Mouse (Mus musculus) intestine, postnatal 0 days (tissue): ENCODE results near the gene Pax6. TPM values are rescaled to one million over a fixed set of nuclear protein-coding genes. Genes with fewer than 3 reads are reported as not detected.
A peak's percentile ranks its signal among the peaks of the same experiment; 100 is the strongest.

Source experiments
- ATAC-seq: fragments of 200-750 bp; cut with Nextera tagmentation; 2 replicates; pipeline ENCODE4 v1.8.0; 2017; ENCODE audit warnings: mild to moderate bottlenecking, moderate TSS enrichment, moderate library complexity
- H3K27ac ChIP-seq: fragments of 300-500 bp; sonication (generic); 2 replicates; pipeline ENCODE4 v1.5.1; 2014; ENCODE audit warnings: mild to moderate bottlenecking, low read depth, low read length, moderate library complexity
- H3K27me3 ChIP-seq: fragments of 300-500 bp; sonication (generic); replicated peaks from 2 replicates; pipeline ENCODE4 v1.6.1; 2014; ENCODE audit warnings: low read length, mixed read lengths; ENCODE audit not compliant: control insufficient read depth, insufficient read depth
- H3K36me3 ChIP-seq: fragments of 300-500 bp; sonication (generic); 2 replicates; pipeline ENCODE4 v1.6.1; 2014; ENCODE audit warnings: mild to moderate bottlenecking, moderate library complexity; ENCODE audit not compliant: control insufficient read depth, insufficient read depth
- H3K4me1 ChIP-seq: fragments of 300-500 bp; sonication (generic); replicated peaks from 2 replicates; pipeline ENCODE4 v1.6.1; 2014; ENCODE audit warnings: antibody characterized with exemption, low read length, mixed read lengths; ENCODE audit not compliant: control insufficient read depth, insufficient read depth
- H3K4me2 ChIP-seq: fragments of 300-500 bp; sonication (generic); replicated peaks from 2 replicates; pipeline ENCODE4 v1.6.1; 2014; ENCODE audit warnings: low read depth, mild to moderate bottlenecking, moderate library complexity
- H3K4me3 ChIP-seq: fragments of 300-500 bp; sonication (generic); 2 replicates; pipeline ENCODE4 v1.5.1; 2014; ENCODE audit warnings: low read depth, low read length
- H3K9ac ChIP-seq: fragments of 300-500 bp; sonication (generic); 2 replicates; pipeline ENCODE4 v1.6.1; 2014; ENCODE audit warnings: mild to moderate bottlenecking, low read depth, low read length
- H3K9me3 ChIP-seq: fragments of 300-500 bp; sonication (generic); 2 replicates; pipeline ENCODE4 v1.6.1; 2016; ENCODE audit warnings: mixed run types; ENCODE audit not compliant: control insufficient read depth
- CTCF ChIP-seq: sonication (generic); IDR thresholded peaks from 2 replicates; pipeline ENCODE4 v1.5.1; 2016; ENCODE audit warnings: low read depth, mild to moderate bottlenecking, control low read depth, antibody characterized with exemption, moderate library complexity
- WGBS: fragments of 180-500 bp; shearing (Covaris S2); extraction: QIAGEN DNeasy Blood & Tissue Kit; methylation state at CpG from one replicate; pipeline ENCODE4 v1.1.7; 2014; 5-methylcytosine and 5-hydroxymethylcytosine counted together
- polyA plus RNA-seq: library from polyadenylated mRNA; unstranded; fragments of >200 nt; fragmentation: Nextera tagmentation; extraction: Ambion mirVana; gene quantifications from 2 replicates; pipeline ENCODE4 v1.2.1, GENCODE M21; 2015

Gene Pax6
- polyA plus RNA-seq, 1 experiment from 2014 or later = 0.43 TPM

DNA sequence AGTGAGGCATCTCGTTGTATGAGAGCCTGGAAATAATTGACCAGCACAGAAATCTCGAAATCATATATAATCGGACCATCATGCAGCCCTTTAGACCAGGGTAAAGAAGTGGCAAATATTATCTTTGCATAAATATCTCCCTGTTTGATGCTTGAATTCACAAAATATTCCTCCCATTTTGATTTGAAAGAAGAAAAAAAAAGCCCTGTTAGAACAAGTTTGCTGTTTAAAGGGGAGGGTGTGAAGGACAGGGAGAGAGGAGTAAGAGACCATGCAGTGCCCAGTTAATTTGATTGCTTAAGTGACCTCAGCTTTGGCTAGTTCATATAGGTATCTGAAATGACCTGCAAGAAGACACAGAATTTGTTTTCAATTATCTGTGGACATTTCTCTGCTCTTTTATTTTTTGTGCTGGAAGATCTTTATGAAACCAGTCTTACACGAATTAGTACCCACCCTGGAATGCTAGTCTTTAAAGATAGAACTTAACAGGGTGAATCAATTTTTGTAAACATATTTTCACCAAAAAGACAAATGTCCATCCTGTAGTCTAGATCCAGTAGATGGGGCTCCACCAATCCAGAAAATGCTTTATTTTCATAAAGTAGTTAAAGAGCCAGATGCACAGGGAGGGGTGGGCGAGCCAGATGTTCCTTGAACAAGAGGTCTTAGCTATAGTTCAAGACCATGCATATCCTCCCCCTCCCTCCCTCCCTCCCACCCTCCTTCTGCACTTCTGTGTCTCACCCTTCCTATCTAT, 3.0 kb upstream of the Pax6 start:
- Histone ChIP-seq H3K36me3 (no peaks in the 10 kb centered on the region), H3K27me3 (peaks cover 94% of the 10 kb centered on the region), H3K27ac (no peak overlapping the region), H3K4me3 (no peak overlapping the region), H3K9ac (no peak overlapping the region), H3K4me2 (no peak overlapping the region), H3K4me1 (0 out of 2 replicates have a peak, but pooled peaks cover 2% of the 10 kb centered on the region), H3K9me3 (no peaks in the 10 kb centered on the region)
- no peak for ATAC-seq
- no peak for TF ChIP-seq CTCF
- WGBS = 11% methylated on average over 5 of the region's 5 CpGs

DNA sequence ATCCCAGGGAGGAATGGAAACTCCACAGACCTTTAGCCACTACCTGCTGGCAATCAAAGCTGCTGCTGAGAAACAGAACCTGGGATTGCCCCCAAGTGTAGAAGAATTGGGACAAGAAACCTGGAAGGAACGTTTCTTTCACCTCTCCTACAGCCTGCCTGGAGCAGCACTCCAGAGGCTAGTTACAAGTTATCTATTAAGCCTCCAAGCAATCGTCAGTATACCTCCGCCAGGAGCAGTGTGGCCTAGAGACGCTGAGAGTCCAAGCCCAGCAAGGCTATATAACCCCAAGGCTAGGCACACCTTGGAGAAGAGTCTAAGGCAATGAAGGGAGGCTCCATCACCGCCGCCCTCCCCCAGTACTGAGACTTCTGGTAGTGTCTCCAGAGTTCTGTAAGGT, 2.4 kb upstream of the Pax6 start:
- 2% methylated on average over 6 of the region's 6 CpGs for WGBS
- peaks cover 93% of the 10 kb centered on the region for H3K27me3 ChIP-seq
- no peak for TF ChIP-seq CTCF
- H3K36me3 ChIP-seq = no peaks in the 10 kb centered on the region
- H3K4me1 ChIP-seq = 0 out of 2 replicates have a peak, but pooled peaks cover 2% of the 10 kb centered on the region
- H3K9ac ChIP-seq = no peak overlapping the region
- no peak overlapping the region; the same call in 1 of the 2 replicates for H3K4me3 ChIP-seq
- 0 out of 2 replicates have a peak overlapping the region, but pooled peaks have one; percentile 6 for H3K4me2 ChIP-seq
- H3K27ac ChIP-seq = no peak overlapping the region
- ATAC-seq = no peak
- H3K9me3 ChIP-seq = no peaks in the 10 kb centered on the region

DNA sequence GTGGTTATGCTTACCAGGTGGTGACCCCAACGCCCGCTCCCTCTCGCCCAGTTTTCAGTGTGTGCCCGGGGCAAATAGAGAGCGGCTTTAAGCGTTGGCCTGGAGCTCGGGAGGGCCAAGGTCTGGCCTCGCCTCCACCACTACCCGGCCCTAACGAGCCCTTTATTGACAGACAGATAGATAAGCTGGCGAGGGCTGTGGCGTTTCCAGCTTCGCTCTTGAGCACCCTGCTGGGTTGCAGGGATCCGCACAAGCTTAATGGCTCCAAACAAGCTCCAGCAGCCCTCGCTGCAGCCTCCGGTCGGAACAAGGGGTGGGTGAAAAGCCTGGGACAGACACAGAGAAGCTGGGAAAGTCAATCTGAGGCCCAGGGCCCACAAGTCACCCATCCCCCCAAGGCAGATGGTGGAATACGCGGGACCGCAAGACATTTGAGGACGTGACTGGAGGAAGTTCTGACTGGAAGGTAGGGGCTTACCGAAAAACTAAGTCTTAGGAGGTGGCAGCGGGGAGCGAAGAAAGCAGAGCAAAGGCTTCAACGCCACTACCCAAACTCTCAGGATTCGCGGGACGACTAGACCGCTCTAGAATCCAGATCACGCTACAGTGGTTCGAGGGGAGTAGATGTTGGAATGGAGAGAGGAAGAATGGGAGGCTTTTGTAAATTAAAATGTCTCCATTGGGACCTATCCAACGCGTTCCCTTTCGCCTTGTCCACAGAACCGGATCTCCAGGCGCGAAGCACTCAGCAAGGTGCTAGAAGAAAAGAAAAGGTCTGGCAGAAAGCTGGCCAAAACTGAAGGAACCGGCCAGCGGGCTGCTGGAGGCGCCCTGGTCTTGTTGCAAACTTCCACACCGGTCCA, 1.7 kb upstream of the Pax6 start:
- no peak for TF ChIP-seq CTCF

DNA sequence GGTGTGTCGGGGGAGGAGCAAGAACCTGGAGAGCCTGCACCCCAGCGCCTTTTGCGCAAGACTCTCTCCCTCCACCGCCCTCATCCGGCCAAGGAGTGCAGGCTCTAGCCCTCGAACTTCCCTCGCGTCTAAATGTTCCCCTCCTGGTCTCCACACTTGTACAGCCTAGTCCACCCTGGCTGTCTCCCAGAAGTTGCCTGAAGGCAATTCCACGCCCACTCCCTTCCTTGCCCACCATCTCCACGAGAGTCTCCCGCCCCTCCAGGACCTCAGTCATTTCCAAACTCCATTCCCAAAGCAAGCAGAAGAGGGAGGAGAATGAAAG, 1.1 kb upstream of the Pax6 start:
- no peak overlapping the region for H3K4me3 ChIP-seq
- no peak for ATAC-seq
- no peak overlapping the region for H3K9ac ChIP-seq
- 0 out of 2 replicates have a peak, but pooled peaks cover 2% of the 10 kb centered on the region for H3K4me1 ChIP-seq
- WGBS = 3% methylated on average over 11 of the region's 11 CpGs
- H3K4me2 ChIP-seq = no peak overlapping the region
- H3K27me3 ChIP-seq = peaks cover 99% of the 10 kb centered on the region
- H3K36me3 ChIP-seq = no peaks in the 10 kb centered on the region
- peak; percentile 42 for TF ChIP-seq CTCF
- no peaks in the 10 kb centered on the region for H3K9me3 ChIP-seq
- no peak overlapping the region for H3K27ac ChIP-seq

More for the DNA sequence above, 1.7 kb upstream of the Pax6 start:
- H3K27me3 ChIP-seq = peaks cover 95% of the 10 kb centered on the region
- H3K9me3 ChIP-seq = no peaks in the 10 kb centered on the region
- H3K27ac ChIP-seq = no peak overlapping the region
- H3K4me3 ChIP-seq = no peak overlapping the region; the same call in 1 of the 2 replicates
- H3K4me1 ChIP-seq = 0 out of 2 replicates have a peak, but pooled peaks cover 2% of the 10 kb centered on the region
- H3K4me2 ChIP-seq = 0 out of 2 replicates have a peak overlapping the region, but pooled peaks have one; percentile 6
- H3K36me3 ChIP-seq = no peaks in the 10 kb centered on the region
- H3K9ac ChIP-seq = no peak overlapping the region
- ATAC-seq = no peak
- WGBS = 1% methylated on average over 41 of the region's 41 CpGs

DNA sequence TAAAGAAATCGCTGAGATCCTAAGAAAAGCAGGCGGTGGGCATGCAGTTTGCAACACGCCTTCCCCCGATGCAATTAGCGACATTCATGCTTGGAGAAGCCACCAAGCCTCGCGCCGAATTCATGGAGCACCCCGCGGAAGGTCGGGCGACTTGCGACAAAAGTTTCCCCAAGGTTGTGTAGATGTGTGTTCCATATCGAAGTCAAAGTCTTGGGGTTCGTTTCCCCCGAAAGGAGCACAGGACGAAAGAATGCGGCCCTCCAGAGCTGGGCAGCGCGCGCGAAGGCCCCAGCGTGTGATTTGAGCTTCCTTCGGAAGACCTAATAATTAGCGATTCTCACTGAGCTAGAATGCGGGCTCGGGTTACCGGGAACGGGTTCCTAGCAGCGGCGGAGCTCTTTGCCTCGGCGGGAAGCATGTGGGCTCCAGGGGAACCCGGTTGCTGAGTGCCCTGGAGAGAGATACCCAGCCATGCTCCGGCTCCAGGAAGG, 716 bp downstream of the Pax6 start:
- H3K9ac ChIP-seq = no peak overlapping the region
- 0 out of 2 replicates have a peak overlapping the region, but pooled peaks have one; percentile 38 for H3K4me2 ChIP-seq
- ATAC-seq = no peak
- under 1% methylated on average over 35 of the region's 35 CpGs for WGBS
- 0 out of 2 replicates have a peak overlapping the region, but pooled peaks have one; percentile 18 for H3K4me3 ChIP-seq
- peaks cover 99% of the 10 kb centered on the region for H3K27me3 ChIP-seq
- no peaks in the 10 kb centered on the region for H3K36me3 ChIP-seq
- no peak for TF ChIP-seq CTCF
- no peaks in the 10 kb centered on the region for H3K9me3 ChIP-seq
- H3K27ac ChIP-seq = no peak overlapping the region
- H3K4me1 ChIP-seq = 0 out of 2 replicates have a peak, but pooled peaks cover 2% of the 10 kb centered on the region
